Mouse (Mus musculus) heart, postnatal 0 days (tissue): ENCODE measurements around the gene 2610528A11Rik. TPM values are rescaled to one million over a fixed set of nuclear protein-coding genes. Genes with fewer than 3 reads are reported as not detected.

ENCODE experiments used
- ATAC-seq: fragments of 200-750 bp; cut with Nextera tagmentation; 2 replicates; pipeline ENCODE4 v1.8.0; 2017; ENCODE audit warnings: low read depth, moderate number of reproducible peaks, moderate library complexity; ENCODE audit not compliant: insufficient read depth
- DNase-seq: peaks from one replicate; pipeline ENCODE4 v3.0.0-alpha.2; 2016; ENCODE audit warnings: low spot score
- H3K27ac ChIP-seq: fragments of 300-500 bp; sonication (generic); 2 replicates; pipeline ENCODE4 v1.5.1; 2014; ENCODE audit warnings: low read depth, mild to moderate bottlenecking
- H3K27me3 ChIP-seq: fragments of 300-500 bp; sonication (generic); 2 replicates; pipeline ENCODE4 v1.6.1; 2014; ENCODE audit warnings: low read length, mixed read lengths; ENCODE audit not compliant: control insufficient read depth, insufficient read depth
- H3K36me3 ChIP-seq: fragments of 300-500 bp; sonication (generic); replicated peaks from 2 replicates; pipeline ENCODE4 v1.6.1; 2014; ENCODE audit warnings: low read length, mixed read lengths; ENCODE audit not compliant: control insufficient read depth, insufficient read depth
- H3K4me1 ChIP-seq: fragments of 300-500 bp; sonication (generic); 2 replicates; pipeline ENCODE4 v1.6.1; 2014; ENCODE audit warnings: antibody characterized with exemption; ENCODE audit not compliant: control insufficient read depth, insufficient read depth
- H3K4me2 ChIP-seq: fragments of 300-500 bp; sonication (generic); 2 replicates; pipeline ENCODE4 v1.6.1; 2014; ENCODE audit warnings: low read depth, mild to moderate bottlenecking, low read length, moderate library complexity
- H3K4me3 ChIP-seq: fragments of 300-500 bp; sonication (generic); 2 replicates; pipeline ENCODE4 v1.5.1; 2014; ENCODE audit warnings: low read depth, low read length
- H3K9ac ChIP-seq: fragments of 300-500 bp; sonication (generic); replicated peaks from 2 replicates; pipeline ENCODE4 v1.6.1; 2014; ENCODE audit warnings: low read depth, low read length, mixed read lengths
- H3K9me3 ChIP-seq: fragments of 300-500 bp; sonication (generic); replicated peaks from 2 replicates; pipeline ENCODE4 v1.6.1; 2016; ENCODE audit warnings: low read length; ENCODE audit not compliant: control insufficient read depth
- CTCF ChIP-seq: IDR thresholded peaks from 2 replicates; pipeline ENCODE4 v1.5.1; 2016; ENCODE audit warnings: antibody characterized with exemption, control low read depth, low read depth
- EP300 ChIP-seq: IDR thresholded peaks from 2 replicates; pipeline ENCODE4 v1.6.1; 2016; ENCODE audit warnings: antibody characterized with exemption, low read depth
- WGBS: fragments of 180-500 bp; shearing (Covaris S2); extraction: QIAGEN DNeasy Blood & Tissue Kit; methylation state at CpG from one replicate; pipeline ENCODE4 v1.1.7; 2014; 5-methylcytosine and 5-hydroxymethylcytosine counted together
- polyA plus RNA-seq: library from polyadenylated mRNA; unstranded; fragments of >200 nt; fragmentation: Nextera tagmentation; extraction: Ambion mirVana; gene quantifications from 2 replicates; pipeline ENCODE4 v1.2.1, GENCODE M21; 2015
- total RNA-seq: library from RNA; depleted of rRNA; stranded (reverse); fragments of >200 nt; gene quantifications from 2 replicates; pipeline ENCODE4 v1.2.3, GENCODE M21; 2014; ENCODE audit warnings: low replicate concordance

Gene 2610528A11Rik
- total and polyA plus RNA-seq, 2 experiments from 2014 or later, result 1.2 to 3.7 TPM

GRCm38 (mm10) chr14:37136110-37136509 is 22.3 kb upstream of the 2610528A11Rik start:
- H3K9me3 ChIP-seq, result no peaks in the 10 kb centered on the region
- TF ChIP-seq CTCF, result no peak
- no peak for TF ChIP-seq EP300
- H3K9ac ChIP-seq, result no peak overlapping the region
- H3K4me2 ChIP-seq, result no peak overlapping the region
- H3K4me3 ChIP-seq, result no peak overlapping the region
- H3K4me1 ChIP-seq, result peaks cover 5% of the 10 kb centered on the region; the same call in 1 of the 2 replicates
- ATAC-seq (no peak), DNase-seq (no peak)
- H3K27ac ChIP-seq, result no peak overlapping the region
- 67% methylated on average over 4 of the region's 4 CpGs for WGBS
- no peaks in the 10 kb centered on the region for H3K27me3 ChIP-seq
- H3K36me3 ChIP-seq, result peaks cover 19% of the 10 kb centered on the region

DNA sequence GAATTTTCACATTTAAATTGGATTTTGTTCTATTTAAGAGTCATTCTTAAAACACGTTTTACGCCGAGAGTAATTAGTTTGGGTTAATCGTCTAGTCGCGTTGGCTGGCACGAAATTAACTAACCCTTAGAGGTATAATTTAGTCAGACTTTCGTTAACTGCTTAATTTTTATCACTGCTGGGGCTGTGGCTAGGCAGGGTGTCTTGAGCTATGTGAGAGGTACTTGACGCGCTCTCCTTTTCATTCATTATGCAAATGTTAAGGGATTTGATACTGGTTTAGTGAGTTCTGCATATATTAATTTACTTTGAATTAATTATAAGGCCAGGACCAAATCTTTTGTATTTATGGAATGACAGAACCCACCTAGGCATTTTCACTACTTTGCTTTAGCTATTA is 21.8 kb upstream of the 2610528A11Rik start:
- TF ChIP-seq EP300 (no peak), CTCF (no peak)
- Histone ChIP-seq H3K4me2 (peak overlapping the region; percentile 63), H3K4me3 (peak overlapping the region; percentile 90), H3K9ac (peak overlapping the region; percentile 92), H3K27ac (peak overlapping the region; percentile 93), H3K27me3 (no peaks in the 10 kb centered on the region), H3K9me3 (no peaks in the 10 kb centered on the region), H3K4me1 (peaks cover 5% of the 10 kb centered on the region; the same call in 1 of the 2 replicates), H3K36me3 (peaks cover 23% of the 10 kb centered on the region)
- WGBS, result 3% methylated on average over 10 of the region's 10 CpGs
- DNase-seq (no peak), ATAC-seq (no peak)

GRCm38 (mm10) chr14:37135127-37135593 is 21.3 kb upstream of the 2610528A11Rik start, which contains the start of gene Ghitm:
Ghitm (minus strand) TSS chr14:37135272.
- Histone ChIP-seq H3K4me2 (peak within 1 kb of the TSS; percentile 63), H3K36me3 (peaks cover 28% of the 10 kb centered on the region), H3K4me3 (peak within 1 kb of the TSS; percentile 90), H3K9me3 (no peaks in the 10 kb centered on the region), H3K4me1 (peaks cover 5% of the 10 kb centered on the region; the same call in 1 of the 2 replicates), H3K27me3 (no peaks in the 10 kb centered on the region), H3K27ac (peak within 1 kb of the TSS; percentile 93), H3K9ac (peak within 1 kb of the TSS; percentile 92)
- DNase-seq (peak; percentile 99), ATAC-seq (peak; percentile 99)
- TF ChIP-seq CTCF, result no peak
- under 1% methylated on average over 38 of the region's 38 CpGs for WGBS

GRCm38 (mm10) chr14:37134304-37135126 is 20.7 kb upstream of the 2610528A11Rik start:
- H3K9me3 ChIP-seq, result no peaks in the 10 kb centered on the region
- H3K36me3 ChIP-seq, result peaks cover 32% of the 10 kb centered on the region
- peak overlapping the region; percentile 92 for H3K9ac ChIP-seq
- peak overlapping the region; percentile 93 for H3K27ac ChIP-seq
- under 1% methylated on average over 40 of the region's 40 CpGs for WGBS
- peaks cover 5% of the 10 kb centered on the region; the same call in 1 of the 2 replicates for H3K4me1 ChIP-seq
- ATAC-seq (0 out of 2 replicates have a peak, but pooled peaks have one; percentile 32), DNase-seq (peak; percentile 31)
- H3K4me2 ChIP-seq, result peak overlapping the region; percentile 60
- H3K4me3 ChIP-seq, result peak overlapping the region; percentile 90
- TF ChIP-seq EP300 (no peak), CTCF (no peak)
- H3K27me3 ChIP-seq, result no peaks in the 10 kb centered on the region

- H3K36me3 ChIP-seq, result peaks cover 84% of the 10 kb centered on the region
- no peak overlapping the region for H3K4me3 ChIP-seq
- no peak overlapping the region for H3K9ac ChIP-seq
- ATAC-seq (no peak), DNase-seq (peak; percentile 66)
- 37% methylated on average over 4 of the region's 4 CpGs for WGBS
- H3K27me3 ChIP-seq, result no peaks in the 10 kb centered on the region
- H3K9me3 ChIP-seq, result no peaks in the 10 kb centered on the region
- TF ChIP-seq CTCF, result peak; percentile 73
- TF ChIP-seq EP300, result no peak
- no peaks in the 10 kb centered on the region for H3K4me1 ChIP-seq
- H3K4me2 ChIP-seq, result no peak overlapping the region
- no peak overlapping the region for H3K27ac ChIP-seq
These were observed 13.8 kb upstream of the 2610528A11Rik start for GRCm38 (mm10) chr14:37127652-37128051.
